Mouse (Mus musculus) stomach, embryonic 16.5 days (tissue): Measurements from ENCODE around the gene Ywhaq. TPM values are rescaled to one million over a fixed set of nuclear protein-coding genes. Genes with fewer than 3 reads are reported as not detected.

Experiments used
- ATAC-seq: fragments of 200-750 bp; cut with Nextera tagmentation; 2 replicates; pipeline ENCODE4 v1.8.0; 2017; ENCODE audit warnings: moderate number of reproducible peaks, moderate TSS enrichment; ENCODE audit not compliant: insufficient read depth, low FRiP score
- H3K27ac ChIP-seq: fragments of 300-500 bp; sonication (generic); 2 replicates; pipeline ENCODE4 v1.5.1; 2014; ENCODE audit warnings: low read length
- H3K27me3 ChIP-seq: fragments of 300-500 bp; sonication (generic); 2 replicates; pipeline ENCODE4 v1.6.1; 2014; ENCODE audit warnings: low read length, control low read depth, mixed read lengths; ENCODE audit not compliant: control insufficient read depth, insufficient read depth
- H3K36me3 ChIP-seq: fragments of 300-500 bp; sonication (generic); 2 replicates; pipeline ENCODE4 v1.6.1; 2014; ENCODE audit warnings: low read length; ENCODE audit not compliant: control insufficient read depth, insufficient read depth
- H3K4me1 ChIP-seq: fragments of 300-500 bp; sonication (generic); 2 replicates; pipeline ENCODE4 v1.6.1; 2014; ENCODE audit warnings: low read length, control low read depth, mixed read lengths; ENCODE audit not compliant: control insufficient read depth, insufficient read depth
- H3K4me2 ChIP-seq: fragments of 300-500 bp; sonication (generic); 2 replicates; pipeline ENCODE4 v1.6.1; 2014; ENCODE audit warnings: low read depth, low read length, mixed read lengths
- H3K4me3 ChIP-seq: fragments of 300-500 bp; sonication (generic); replicated peaks from 2 replicates; pipeline ENCODE4 v1.5.1; 2014; ENCODE audit warnings: mild to moderate bottlenecking, low read length
- H3K9ac ChIP-seq: fragments of 300-500 bp; sonication (generic); 2 replicates; pipeline ENCODE4 v1.6.1; 2014; ENCODE audit warnings: low read length
- H3K9me3 ChIP-seq: fragments of 300-500 bp; sonication (generic); replicated peaks from 2 replicates; pipeline ENCODE4 v1.6.1; 2016; ENCODE audit warnings: low read length, control low read depth; ENCODE audit not compliant: control insufficient read depth
- WGBS: fragments of 180-500 bp; shearing (Covaris S2); extraction: QIAGEN DNeasy Blood & Tissue Kit; methylation state at CpG from one replicate; pipeline ENCODE4 v1.1.7; 2014; 5-methylcytosine and 5-hydroxymethylcytosine counted together
- polyA plus RNA-seq: library from polyadenylated mRNA; unstranded; fragments of >200 nt; fragmentation: Nextera tagmentation; extraction: Ambion mirVana; gene quantifications from 2 replicates; pipeline ENCODE4 v1.2.1, GENCODE M21; 2015

Gene Ywhaq
- polyA plus RNA-seq, 1 experiment from 2014 or later, result 606 TPM

GRCm38 (mm10) chr12:21375376-21376157, 41.9 kb downstream of the Ywhaq start:
- no peaks in the 10 kb centered on the region for H3K36me3 ChIP-seq
- H3K4me1 ChIP-seq, result no peaks in the 10 kb centered on the region
- H3K4me2 ChIP-seq, result no peak overlapping the region
- no peaks in the 10 kb centered on the region for H3K27me3 ChIP-seq
- no peak overlapping the region for H3K9ac ChIP-seq
- no peak overlapping the region for H3K4me3 ChIP-seq
- no peaks in the 10 kb centered on the region for H3K9me3 ChIP-seq
- no peak for ATAC-seq
- H3K27ac ChIP-seq, result no peak overlapping the region
- WGBS, result 39% methylated on average over 3 of the region's 3 CpGs

GRCm38 (mm10) chr12:21373820-21374475, 43.5 kb downstream of the Ywhaq start:
- peak; percentile 46; the same call in 1 of the 2 replicates for ATAC-seq
- H3K4me2 ChIP-seq, result peak overlapping the region; percentile 79
- H3K9me3 ChIP-seq, result no peaks in the 10 kb centered on the region
- peak overlapping the region; percentile 96 for H3K27ac ChIP-seq
- WGBS, result 3% methylated on average over 24 of the region's 24 CpGs
- peak overlapping the region; percentile 80 for H3K9ac ChIP-seq
- no peaks in the 10 kb centered on the region for H3K27me3 ChIP-seq
- H3K4me3 ChIP-seq, result peak overlapping the region; percentile 69
- H3K36me3 ChIP-seq, result no peaks in the 10 kb centered on the region
- H3K4me1 ChIP-seq, result no peaks in the 10 kb centered on the region

GRCm38 (mm10) chr12:21373100-21373819, 44.2 kb downstream of the Ywhaq start, which contains the start of gene Adam17:
Gene Adam17 (minus strand): TSS chr12:21373632.
- no peaks in the 10 kb centered on the region for H3K9me3 ChIP-seq
- no peaks in the 10 kb centered on the region for H3K36me3 ChIP-seq
- H3K9ac ChIP-seq, result peak within 1 kb of the TSS; percentile 80
- H3K27me3 ChIP-seq, result no peaks in the 10 kb centered on the region
- ATAC-seq, result peak; percentile 98
- H3K4me2 ChIP-seq, result peak within 1 kb of the TSS; percentile 89
- H3K4me3 ChIP-seq, result peak within 1 kb of the TSS; percentile 69
- no peaks in the 10 kb centered on the region for H3K4me1 ChIP-seq
- H3K27ac ChIP-seq, result peak within 1 kb of the TSS; percentile 96
- under 1% methylated on average over 54 of the region's 55 CpGs for WGBS

GRCm38 (mm10) chr12:21370035-21370611, 47.3 kb downstream of the Ywhaq start:
- ATAC-seq, result no peak
- WGBS, result 92% methylated on average over 1 of the region's 1 CpGs

GRCm38 (mm10) chr12:21369087-21369410, 48.4 kb downstream of the Ywhaq start:
- H3K9me3 ChIP-seq, result no peaks in the 10 kb centered on the region
- H3K4me1 ChIP-seq, result no peaks in the 10 kb centered on the region
- H3K36me3 ChIP-seq, result no peaks in the 10 kb centered on the region
- no peak overlapping the region for H3K27ac ChIP-seq
- no peak for ATAC-seq
- WGBS, result 82% methylated on average over 5 of the region's 5 CpGs
- no peak overlapping the region for H3K4me2 ChIP-seq
- no peak overlapping the region for H3K9ac ChIP-seq
- H3K4me3 ChIP-seq, result no peak overlapping the region
- H3K27me3 ChIP-seq, result no peaks in the 10 kb centered on the region

More at GRCm38 (mm10) chr12:21370035-21370611, 47.3 kb downstream of the Ywhaq start:
- H3K36me3 ChIP-seq, result no peaks in the 10 kb centered on the region
- H3K27ac ChIP-seq, result no peak overlapping the region
- H3K9me3 ChIP-seq, result no peaks in the 10 kb centered on the region
- H3K4me3 ChIP-seq, result no peak overlapping the region
- no peaks in the 10 kb centered on the region for H3K4me1 ChIP-seq
- H3K9ac ChIP-seq, result no peak overlapping the region
- H3K27me3 ChIP-seq, result no peaks in the 10 kb centered on the region
- no peak overlapping the region for H3K4me2 ChIP-seq

- Histone ChIP-seq H3K9me3 (no peaks in the 10 kb centered on the region), H3K4me3 (no peak overlapping the region), H3K9ac (no peak overlapping the region), H3K4me1 (no peaks in the 10 kb centered on the region), H3K27me3 (no peaks in the 10 kb centered on the region), H3K4me2 (no peak overlapping the region), H3K27ac (no peak overlapping the region), H3K36me3 (no peaks in the 10 kb centered on the region)
- no peak for ATAC-seq
- WGBS, result 86% methylated on average over 9 of the region's 9 CpGs
Measured at GRCm38 (mm10) chr12:21368376-21369086, 48.9 kb downstream of the Ywhaq start.

- Histone ChIP-seq H3K36me3 (no peaks in the 10 kb centered on the region), H3K27me3 (no peaks in the 10 kb centered on the region), H3K9ac (no peak overlapping the region), H3K4me2 (no peak overlapping the region), H3K9me3 (no peaks in the 10 kb centered on the region), H3K27ac (no peak overlapping the region), H3K4me3 (no peak overlapping the region), H3K4me1 (no peaks in the 10 kb centered on the region)
- 70% methylated on average over 10 of the region's 10 CpGs for WGBS
- no peak for ATAC-seq
Measured at GRCm38 (mm10) chr12:21364624-21365435, 52.6 kb downstream of the Ywhaq start.

- Histone ChIP-seq H3K36me3 (no peaks in the 10 kb centered on the region), H3K27ac (peak overlapping the region; percentile 64), H3K27me3 (no peaks in the 10 kb centered on the region), H3K4me2 (no peak overlapping the region), H3K4me1 (no peaks in the 10 kb centered on the region), H3K9ac (no peak overlapping the region), H3K4me3 (no peak overlapping the region), H3K9me3 (no peaks in the 10 kb centered on the region)
- 92% methylated on average over 3 of the region's 3 CpGs for WGBS
- peak; percentile 56; the same call in 1 of the 2 replicates for ATAC-seq
Measured at GRCm38 (mm10) chr12:21363195-21363594, 54.2 kb downstream of the Ywhaq start.
